Mouse (Mus musculus) embryo, embryonic 9.5 days (tissue): ENCODE results near the gene Tlr9.

Source experiments
- DNase-seq: peaks from one replicate; pipeline ENCODE4 v3.0.0-alpha.2; 2017; ENCODE audit errors: extremely low spot score

Tlr9 gene

DNA sequence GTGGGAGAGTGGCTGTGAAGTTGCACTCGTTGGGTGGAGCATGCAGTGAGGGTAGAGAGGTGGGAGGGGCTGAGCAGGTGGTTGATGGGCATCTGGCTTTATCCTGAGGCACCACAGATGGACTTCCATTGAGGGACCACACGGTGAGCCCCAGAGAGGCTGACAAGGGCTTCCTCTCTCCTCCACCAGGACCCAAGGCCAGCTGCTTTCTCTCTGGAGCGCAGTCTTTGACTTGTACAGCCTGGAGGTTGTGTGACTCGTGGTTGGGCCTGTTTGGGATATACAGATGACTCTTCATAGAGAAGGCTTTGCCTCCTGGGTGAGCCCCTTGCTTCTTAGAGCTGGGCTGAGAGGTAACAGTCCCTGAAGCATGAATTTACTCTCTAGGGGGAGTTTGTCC is 46.0 kb downstream of the Tlr9 start:
- DNase-seq: no peak

DNA sequence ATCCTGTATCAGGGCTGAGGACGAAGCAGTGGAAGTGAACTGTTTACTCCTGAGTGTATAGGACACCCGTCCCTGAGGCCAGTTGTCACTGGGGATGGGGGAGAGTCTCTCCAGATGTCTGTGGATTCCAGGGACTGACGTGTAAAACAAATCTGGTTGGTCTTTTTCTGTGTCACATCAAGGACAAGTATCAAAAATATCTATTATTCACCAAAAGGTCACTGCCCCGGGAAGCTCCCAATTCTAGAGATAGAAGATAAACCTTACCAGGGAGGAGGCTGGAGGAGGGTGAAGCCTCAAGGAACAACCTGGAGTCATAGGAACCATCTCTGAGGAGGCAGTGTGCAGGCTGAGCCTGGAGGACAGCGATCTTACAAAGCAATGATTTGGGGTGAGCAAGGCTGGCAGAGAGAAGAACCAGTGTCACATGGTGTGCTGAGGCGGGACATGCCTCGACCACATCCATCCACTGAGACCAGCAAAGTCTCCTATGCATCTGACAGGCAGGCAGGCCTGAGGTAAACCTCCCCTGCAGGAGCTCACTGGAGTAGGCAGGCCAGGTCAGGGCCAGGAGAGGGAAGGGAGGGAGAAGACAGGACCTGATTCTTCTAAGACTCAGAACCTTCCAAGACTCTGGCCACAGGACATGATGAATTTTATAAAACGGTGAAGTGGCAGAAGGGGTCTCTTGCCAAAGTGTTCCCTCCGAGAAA is 46.8 kb downstream of the Tlr9 start:
- no peak for DNase-seq

DNA sequence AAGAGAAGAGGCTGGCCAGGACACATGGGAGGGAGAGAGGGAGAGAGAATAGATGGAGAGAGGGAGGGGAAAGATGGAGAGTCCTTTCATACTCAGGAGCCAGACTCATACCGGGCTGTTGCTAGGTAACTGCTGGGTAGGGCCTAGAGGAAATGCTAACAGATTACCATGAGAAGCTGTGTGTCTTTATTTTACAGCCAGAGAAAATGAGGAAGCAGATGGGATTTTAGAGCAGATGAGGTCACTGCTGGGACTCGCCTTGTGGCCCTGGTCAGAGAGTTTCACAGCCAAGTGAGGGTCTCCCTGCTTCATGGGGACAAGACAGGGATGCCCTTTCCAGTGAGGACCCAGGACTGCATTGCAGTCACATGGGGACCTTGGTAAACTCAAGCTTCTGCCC is 47.5 kb downstream of the Tlr9 start:
- no peak for DNase-seq

DNA sequence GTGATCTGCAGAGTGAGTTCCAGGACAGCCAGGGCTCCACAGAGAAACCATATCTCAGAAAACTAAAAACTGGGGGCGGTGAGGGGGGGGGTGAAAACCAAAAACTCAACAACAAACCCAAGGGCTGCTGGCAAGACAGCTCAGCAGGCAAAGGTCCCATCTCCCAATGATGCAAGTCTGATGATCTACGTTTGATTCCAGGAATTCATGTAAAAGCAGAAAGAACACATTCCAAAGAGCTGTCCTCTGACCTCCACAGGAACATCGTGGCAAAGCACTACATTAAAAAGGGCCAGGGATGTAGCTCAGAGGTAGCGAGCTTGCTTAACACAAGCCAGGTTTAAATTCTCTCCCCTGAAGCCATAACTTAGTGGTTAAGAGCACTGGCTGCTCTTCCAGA is 48.3 kb downstream of the Tlr9 start:
- no peak for DNase-seq

DNA sequence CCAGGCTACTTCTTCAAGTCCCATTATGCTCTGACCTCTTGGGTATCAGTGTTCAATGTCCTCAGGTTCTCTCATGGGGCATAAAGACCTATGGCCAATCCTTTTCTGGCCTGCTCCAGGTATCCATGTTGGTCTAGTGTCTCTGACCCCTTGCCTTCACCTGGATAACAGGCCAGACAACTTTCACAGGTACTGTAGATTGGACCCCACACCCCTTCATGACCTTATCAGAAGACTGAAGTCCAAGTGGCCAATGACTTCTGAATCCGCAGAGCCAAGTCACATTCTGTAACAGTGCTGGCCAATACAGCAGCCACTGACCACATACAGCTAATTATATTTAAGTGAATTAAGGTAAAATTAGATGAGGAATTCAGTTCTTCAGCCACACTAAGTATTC is 49.9 kb downstream of the Tlr9 start:
- no peak for DNase-seq

DNA sequence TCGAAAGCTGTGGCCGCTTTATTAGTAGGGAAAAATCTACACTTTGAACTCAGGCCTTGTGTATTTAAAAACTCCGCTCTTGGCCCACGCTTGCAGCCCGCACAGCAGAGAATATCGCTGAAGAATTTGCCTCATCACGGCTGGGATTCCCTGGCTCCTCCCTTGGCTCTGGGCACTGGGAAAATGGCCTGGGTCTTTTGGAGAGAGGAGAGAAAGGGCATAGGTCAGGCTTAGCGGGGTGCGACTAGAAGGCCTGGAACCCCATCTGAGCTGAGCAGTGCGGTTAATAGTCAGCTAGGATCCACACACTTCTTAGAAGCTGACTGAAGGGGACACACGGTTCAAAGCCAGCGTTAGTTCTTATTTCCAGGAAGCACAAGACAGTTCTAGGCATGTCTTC is 50.9 kb downstream of the Tlr9 start:
- no peak for DNase-seq

DNA sequence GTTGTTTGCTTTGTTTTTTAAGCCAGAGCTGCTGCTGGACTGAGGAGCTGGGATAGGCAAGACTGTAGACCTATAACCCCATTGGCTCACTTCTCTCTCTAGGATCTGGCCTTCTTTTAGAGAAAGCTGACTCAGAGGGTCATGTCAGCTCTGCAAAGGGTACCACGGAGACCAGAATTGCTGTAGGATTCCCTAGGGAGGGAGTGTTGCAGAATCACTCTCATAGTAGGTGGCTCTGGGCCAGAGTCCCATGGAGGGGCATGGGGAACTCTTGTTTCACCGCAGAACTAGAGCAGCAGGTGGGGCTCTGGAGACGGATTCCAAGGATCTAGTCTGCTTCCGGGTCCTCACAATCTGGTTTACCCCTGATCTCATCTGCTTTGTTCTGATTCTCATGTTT is 51.4 kb downstream of the Tlr9 start:
- DNase-seq: no peak

DNA sequence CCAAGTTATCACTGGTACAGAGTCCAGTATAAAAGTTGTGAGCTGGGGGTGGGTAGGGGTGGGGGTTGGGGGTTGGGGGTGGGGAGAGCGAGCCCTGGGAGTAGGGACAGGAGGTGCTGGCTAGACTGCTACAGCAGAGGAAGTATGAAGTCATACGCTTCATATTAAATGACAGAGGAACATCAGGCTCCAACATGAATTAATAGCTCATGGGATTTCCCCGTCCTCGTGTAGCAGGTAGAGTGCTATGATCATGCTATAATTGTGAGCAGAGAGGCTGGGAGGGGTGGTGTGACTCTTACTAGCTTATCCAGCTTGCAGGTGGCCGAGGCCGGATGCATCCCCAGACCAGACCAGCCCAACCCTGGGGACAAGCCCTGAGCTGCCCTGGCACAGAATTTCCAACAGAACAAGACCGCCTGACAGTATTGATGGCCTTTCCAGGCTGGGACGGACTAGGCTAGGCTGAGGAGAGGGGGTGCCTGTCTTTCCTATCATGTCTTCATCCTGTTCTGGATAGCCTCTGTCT is 52.3 kb downstream of the Tlr9 start:
- DNase-seq: no peak

DNA sequence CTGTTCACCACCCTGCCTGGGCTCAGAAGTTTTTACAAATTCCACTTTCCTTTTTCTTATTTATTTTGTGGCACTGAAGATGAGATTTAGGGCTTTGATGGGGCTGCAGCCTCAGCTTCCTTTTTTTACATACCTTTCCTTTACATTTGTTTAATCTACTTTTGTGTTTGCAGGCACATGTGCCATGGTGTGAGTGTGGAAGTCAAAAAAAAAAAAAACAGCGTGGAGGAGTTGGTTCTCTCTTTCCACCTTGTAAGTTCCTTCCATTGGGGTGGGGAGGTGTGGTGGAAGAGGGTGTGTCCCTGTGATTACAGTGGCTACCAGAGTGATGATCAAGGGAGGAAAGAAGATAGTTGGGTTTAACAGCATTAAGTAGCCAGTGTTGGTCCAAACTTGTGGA is 53.4 kb downstream of the Tlr9 start:
- DNase-seq: no peak
